Mouse (Mus musculus) thymus, postnatal 10 days (tissue): Measurements from ENCODE around the gene Slit1.

Source experiments
- DNase-seq, 2 experiments: peaks; one replicate each; pipeline ENCODE4 v3.0.0; 2021; ENCODE audit warnings: low spot score in 2 of 2

Gene Slit1

GRCm38 (mm10) chr19:41724831-41725470, 18.5 kb downstream of the Slit1 start:
- peak; percentile 29 to 32 for DNase-seq

- no peak for DNase-seq
These were observed 20.1 kb downstream of the Slit1 start for GRCm38 (mm10) chr19:41723337-41723736.

GRCm38 (mm10) chr19:41719436-41719835, 24.0 kb downstream of the Slit1 start:
- DNase-seq, result no peak

- DNase-seq, result no peak
These were observed 26.9 kb downstream of the Slit1 start for GRCm38 (mm10) chr19:41716233-41717218.

GRCm38 (mm10) chr19:41714431-41714917, 29.0 kb downstream of the Slit1 start:
- DNase-seq, result no peak

- DNase-seq, result no peak
These were observed 30.6 kb downstream of the Slit1 start for GRCm38 (mm10) chr19:41712829-41713228.

GRCm38 (mm10) chr19:41711665-41712064, 31.8 kb downstream of the Slit1 start:
- DNase-seq, result no peak

GRCm38 (mm10) chr19:41709497-41710165, 33.8 kb downstream of the Slit1 start:
- no peak for DNase-seq

GRCm38 (mm10) chr19:41707850-41708249, 35.6 kb downstream of the Slit1 start:
- no peak for DNase-seq

- no peak for DNase-seq
These were observed 37.2 kb downstream of the Slit1 start for GRCm38 (mm10) chr19:41706094-41706828.

- no peak for DNase-seq
These were observed 38.0 kb downstream of the Slit1 start for GRCm38 (mm10) chr19:41705416-41705815.

- DNase-seq, result no peak
These were observed 40.8 kb downstream of the Slit1 start for GRCm38 (mm10) chr19:41702638-41703037.

GRCm38 (mm10) chr19:41698857-41699424, 44.5 kb downstream of the Slit1 start:
- DNase-seq, result no peak

- DNase-seq, result no peak
These were observed 45.5 kb downstream of the Slit1 start for GRCm38 (mm10) chr19:41697807-41698515.

- no peak for DNase-seq
These were observed 46.2 kb downstream of the Slit1 start for GRCm38 (mm10) chr19:41697111-41697806.

- no peak for DNase-seq
These were observed 47.0 kb downstream of the Slit1 start for GRCm38 (mm10) chr19:41696443-41696842.

- no peak for DNase-seq
These were observed 48.4 kb downstream of the Slit1 start for GRCm38 (mm10) chr19:41695046-41695445.

GRCm38 (mm10) chr19:41694610-41695009, 48.9 kb downstream of the Slit1 start:
- DNase-seq, result no peak

GRCm38 (mm10) chr19:41693727-41694126, 49.7 kb downstream of the Slit1 start:
- no peak for DNase-seq

- DNase-seq, result no peak
These were observed 53.4 kb downstream of the Slit1 start for GRCm38 (mm10) chr19:41690064-41690463.
